Mouse (Mus musculus) cerebellum, adult 2 months (tissue): ENCODE results near the gene Cep290. TPM values are rescaled to one million over a fixed set of nuclear protein-coding genes. Genes with fewer than 3 reads are reported as not detected.

Experiments
- DNase-seq, 2 experiments: peaks; one replicate each; pipeline ENCODE4 v3.0.0; 2021
- H3K27ac ChIP-seq: fragments of 200-500 bp; 2 replicates; pipeline ENCODE4 v1.5.1; 2012; ENCODE audit warnings: low read length, control low read depth, inconsistent platforms; ENCODE audit not compliant: insufficient read depth
- H3K27me3 ChIP-seq: fragments of 200-500 bp; 2 replicates; pipeline ENCODE4 v1.6.1; 2012; ENCODE audit warnings: inconsistent platforms, mild to moderate bottlenecking, low read length, moderate library complexity; ENCODE audit not compliant: control insufficient read depth, insufficient read depth
- H3K4me1 ChIP-seq: fragments of 200-500 bp; 2 replicates; pipeline ENCODE4 v1.6.1; 2011; ENCODE audit warnings: low read length; ENCODE audit not compliant: control insufficient read depth, insufficient read depth
- H3K4me3 ChIP-seq: fragments of 200-500 bp; replicated peaks from 2 replicates; pipeline ENCODE3; 2011; ENCODE audit warnings: mild to moderate bottlenecking, low read depth, low read length, control low read depth; ENCODE audit not compliant: insufficient read depth
- CTCF ChIP-seq: fragments of 200-500 bp; IDR thresholded peaks from 2 replicates; pipeline ENCODE4 v1.5.1; 2011; ENCODE audit warnings: low read depth, mild to moderate bottlenecking, control low read depth, low read length, moderate library complexity, borderline replicate concordance; ENCODE audit not compliant: insufficient read depth
- POLR2A ChIP-seq: fragments of 200-500 bp; IDR thresholded peaks from 2 replicates; pipeline ENCODE4 v1.6.1; 2011; ENCODE audit warnings: low read length, control low read depth, borderline replicate concordance; ENCODE audit not compliant: insufficient read depth
- WGBS: fragments of 180-500 bp; shearing (Covaris S2); methylation state at CpG from one replicate; pipeline ENCODE4 v1.1.7; 2018; 5-methylcytosine and 5-hydroxymethylcytosine counted together
- polyA plus RNA-seq: library from polyadenylated mRNA; depleted of rRNA; stranded (reverse); fragments of >200 nt; gene quantifications from 2 replicates; pipeline ENCODE4 v1.2.3, GENCODE M21; 2012; rRNA removed

Gene Cep290
- polyA plus RNA-seq, 1 experiment: 7.5 TPM

DNA sequence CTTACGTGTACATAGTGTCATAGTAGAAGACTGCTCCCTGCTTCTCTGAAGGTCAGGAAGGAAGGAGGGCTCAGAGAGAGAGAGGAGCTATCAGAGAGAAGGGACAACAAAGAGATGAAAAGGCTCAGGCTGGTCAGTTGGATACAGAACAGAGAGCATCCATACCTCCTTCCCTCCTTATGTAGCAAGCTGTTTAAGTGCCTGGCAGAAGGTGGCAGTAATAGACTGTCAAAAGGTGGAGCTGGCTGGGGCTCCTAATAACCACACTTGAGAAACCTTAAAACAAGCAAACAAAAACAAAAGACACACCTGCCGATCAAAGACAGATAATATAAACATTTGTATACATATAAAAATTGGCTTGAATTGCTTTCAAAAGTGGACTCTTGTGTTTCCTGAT is 116.9 kb downstream of the Cep290 start:
- no peak overlapping the region for H3K4me3 ChIP-seq
- no peak overlapping the region for H3K27ac ChIP-seq
- TF ChIP-seq POLR2A (no peak), CTCF (peak; percentile 69)
- no peaks in the 10 kb centered on the region for H3K27me3 ChIP-seq
- 58% methylated on average over 2 of the region's 2 CpGs for WGBS
- no peaks in the 10 kb centered on the region for H3K4me1 ChIP-seq
- peak; percentile 22 to 33 for DNase-seq

DNA sequence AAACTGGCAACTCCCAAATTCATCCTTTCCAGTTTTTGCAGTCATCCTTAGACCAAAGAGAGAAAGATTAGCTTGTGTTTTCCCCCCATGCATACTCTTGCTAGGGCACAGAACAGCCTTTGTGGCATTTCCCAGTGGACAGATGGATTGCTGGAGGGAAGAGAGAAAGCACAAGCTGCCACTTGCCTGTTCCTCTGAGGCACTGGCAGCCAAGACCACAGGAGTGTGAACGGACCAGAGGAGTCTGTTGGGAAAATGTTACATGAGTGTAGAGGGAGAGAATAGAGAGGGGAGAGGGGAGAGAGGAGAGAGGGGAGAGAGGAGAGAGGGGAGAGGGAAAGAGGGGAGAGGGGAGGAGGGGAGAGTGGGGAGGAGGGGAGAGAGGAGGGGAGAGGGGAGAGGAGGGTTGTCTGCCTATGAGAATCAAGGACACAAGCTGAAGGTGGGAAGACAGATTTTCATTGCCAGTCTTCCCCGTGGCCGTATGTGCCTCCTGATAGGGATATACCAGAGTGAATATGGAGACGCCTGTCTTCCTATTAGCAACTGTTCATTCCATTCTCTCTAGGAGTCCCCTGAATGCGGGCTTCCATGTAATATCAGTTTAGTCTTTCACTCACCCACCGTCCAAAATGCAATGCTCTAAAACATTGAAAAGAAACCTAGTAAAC is 130.0 kb downstream of the Cep290 start:
- Histone ChIP-seq H3K4me3 (no peak overlapping the region), H3K27me3 (no peaks in the 10 kb centered on the region), H3K4me1 (peaks cover 5% of the 10 kb centered on the region; the same call in 1 of the 2 replicates), H3K27ac (no peak overlapping the region)
- WGBS: 12% methylated on average over 6 of the region's 6 CpGs
- peak; percentile 57 to 82 for DNase-seq
- TF ChIP-seq POLR2A: no peak
- no peak for TF ChIP-seq CTCF

DNA sequence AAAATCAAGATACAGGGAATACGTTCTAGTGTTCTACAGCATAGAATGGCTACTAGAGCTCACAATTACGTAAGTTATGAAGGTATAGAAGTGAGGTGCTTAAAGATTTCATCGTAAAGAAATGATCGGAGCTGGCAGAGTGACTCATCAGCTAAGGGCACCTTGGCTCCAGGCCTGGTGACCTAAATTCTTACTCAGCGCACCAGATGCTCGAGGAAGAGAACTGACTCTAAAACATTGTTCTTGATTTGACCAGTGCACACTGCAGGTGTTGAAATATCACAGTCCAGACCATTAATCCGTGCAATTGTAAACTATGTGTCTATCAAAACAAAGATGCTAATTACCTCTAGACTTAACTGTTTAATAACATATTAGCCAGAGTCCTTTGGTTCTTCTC is 132.1 kb downstream of the Cep290 start:
- TF ChIP-seq POLR2A (no peak), CTCF (no peak)
- Histone ChIP-seq H3K27me3 (no peaks in the 10 kb centered on the region), H3K4me1 (peaks cover 5% of the 10 kb centered on the region; the same call in 1 of the 2 replicates), H3K4me3 (no peak overlapping the region), H3K27ac (no peak overlapping the region)
- WGBS: 29% methylated on average over 7 of the region's 7 CpGs
- DNase-seq: peak; percentile 45 to 69

DNA sequence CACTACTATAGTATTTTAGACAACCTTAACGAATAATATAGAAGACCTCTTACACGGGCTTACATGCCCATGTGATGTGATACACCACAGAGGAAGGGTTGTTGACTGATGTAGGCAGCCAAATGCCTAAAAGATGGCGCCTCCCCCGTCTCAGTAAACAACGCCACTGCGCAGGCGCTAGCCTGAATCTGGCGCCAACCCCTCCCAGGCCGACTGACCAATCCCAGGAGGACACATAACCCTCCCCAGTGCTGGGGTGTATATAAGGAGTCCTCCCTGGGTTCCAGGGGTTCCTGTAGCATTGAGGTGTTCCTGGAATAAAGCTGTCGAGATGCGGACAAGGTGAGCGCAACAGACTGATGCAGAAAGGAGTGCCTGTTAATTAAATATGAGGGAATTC is 132.7 kb downstream of the Cep290 start:
- TF ChIP-seq POLR2A (no peak), CTCF (no peak)
- H3K27me3 ChIP-seq: no peaks in the 10 kb centered on the region
- H3K27ac ChIP-seq: no peak overlapping the region
- H3K4me3 ChIP-seq: no peak overlapping the region
- no peak for DNase-seq
- H3K4me1 ChIP-seq: peaks cover 5% of the 10 kb centered on the region; the same call in 1 of the 2 replicates
- WGBS: 95% methylated on average over 12 of the region's 12 CpGs

DNA sequence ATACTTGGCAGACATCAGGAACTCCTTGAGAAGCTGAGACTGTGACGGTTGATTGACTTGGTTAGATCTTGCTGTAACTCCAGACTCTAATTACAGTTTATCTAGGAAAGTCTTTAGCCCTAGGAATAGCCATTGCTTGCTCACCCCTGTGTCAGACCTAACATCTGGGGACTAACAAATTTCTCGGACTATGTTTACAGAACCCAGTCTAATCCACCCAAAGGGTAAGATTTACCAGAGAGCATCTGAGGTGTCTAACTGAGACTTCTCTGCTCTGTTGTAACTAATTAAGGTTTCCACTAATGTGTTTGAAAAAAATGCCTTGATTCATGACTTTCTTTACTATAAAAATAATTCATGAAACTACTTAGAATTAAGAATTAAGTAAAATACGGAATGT is 135.1 kb downstream of the Cep290 start:
- Histone ChIP-seq H3K27ac (no peak overlapping the region), H3K4me3 (no peak overlapping the region), H3K27me3 (no peaks in the 10 kb centered on the region; the same call in 1 of the 2 replicates), H3K4me1 (peaks cover 5% of the 10 kb centered on the region; the same call in 1 of the 2 replicates)
- TF ChIP-seq POLR2A (no peak), CTCF (no peak)
- WGBS: 89% methylated on average over 3 of the region's 3 CpGs
- DNase-seq: no peak

Other genes starting within 250 kb of the Cep290 start
- gene Gm4301, start 151.9 kb upstream of the Cep290 start, polyA plus RNA-seq: not detected in 2 replicates
- not detected in 2 replicates for gene Gm4302, start 146.7 kb upstream of the Cep290 start, polyA plus RNA-seq
- gene Gm4303, start 141.6 kb upstream of the Cep290 start, polyA plus RNA-seq: not detected in 2 replicates
- gene Gm4305, start 136.5 kb upstream of the Cep290 start, polyA plus RNA-seq: not detected in 2 replicates
- gene Gm4307, start 126.2 kb upstream of the Cep290 start, polyA plus RNA-seq: not detected in 2 replicates
- not detected in 2 replicates for gene Gm4312, start 105.0 kb upstream of the Cep290 start, polyA plus RNA-seq
- gene Tmtc3, start 208 bp upstream of the Cep290 start, polyA plus RNA-seq: 7.7 and 8.2 TPM in 2 replicates
- 36.6 and 44.5 TPM in 2 replicates for gene 4930430F08Rik, start 102.9 kb downstream of the Cep290 start, polyA plus RNA-seq
- gene 1700017N19Rik, start 102.9 kb downstream of the Cep290 start, polyA plus RNA-seq: 0.18 TPM in 1 of 2 replicates, not detected in the other